Mouse (Mus musculus): ENCODE results near the gene Cyb5rl. TPM values are rescaled to one million over a fixed set of nuclear protein-coding genes. Genes with fewer than 3 reads are reported as not detected.

Gene Cyb5rl
- 8.1 and 10.4 TPM in 2 replicates for polyA plus RNA-seq (2016; fragmentation: Nextera tagmentation; extraction: Ambion mirVana)

- WGBS, result under 1% methylated on average over 60 of the region's 60 CpGs
- peaks cover 34% of the 10 kb centered on the region for H3K36me3 ChIP-seq (replicated peaks)
- DNase-seq (ENCODE audit: low spot score), result peak; percentile 95
- H3K27ac ChIP-seq (replicated peaks), result peak within 1 kb of the TSS; percentile 89
- peaks cover 23% of the 10 kb centered on the region for H3K4me1 ChIP-seq
- H3K9me3 ChIP-seq, result no peaks in the 10 kb centered on the region
- H3K27me3 ChIP-seq (replicated peaks; ENCODE audit: low read depth, poor library complexity, severe bottlenecking), result no peaks in the 10 kb centered on the region
- peak within 1 kb of the TSS; percentile 89 for H3K4me3 ChIP-seq
Measured at GRCm38 (mm10) chr4:107066252-107067124, at the start of gene Cyb5rl, which contains the start of gene Mrpl37. Gene Cyb5rl, plus strand, starts transcription at chr4:107066988. Gene Mrpl37, minus strand, starts transcription at chr4:107066868.

- H3K27ac ChIP-seq (replicated peaks), result no peak overlapping the region
- DNase-seq (ENCODE audit: low spot score), result no peak
- H3K27me3 ChIP-seq (replicated peaks; ENCODE audit: low read depth, poor library complexity, severe bottlenecking), result no peaks in the 10 kb centered on the region
- peaks cover 80% of the 10 kb centered on the region for H3K36me3 ChIP-seq (replicated peaks)
- no peak overlapping the region for H3K4me3 ChIP-seq
- H3K4me1 ChIP-seq, result peaks cover 88% of the 10 kb centered on the region
- no peaks in the 10 kb centered on the region for H3K9me3 ChIP-seq
Measured at GRCm38 (mm10) chr4:107017257-107017656, 49.5 kb upstream of the Cyb5rl start.

DNA sequence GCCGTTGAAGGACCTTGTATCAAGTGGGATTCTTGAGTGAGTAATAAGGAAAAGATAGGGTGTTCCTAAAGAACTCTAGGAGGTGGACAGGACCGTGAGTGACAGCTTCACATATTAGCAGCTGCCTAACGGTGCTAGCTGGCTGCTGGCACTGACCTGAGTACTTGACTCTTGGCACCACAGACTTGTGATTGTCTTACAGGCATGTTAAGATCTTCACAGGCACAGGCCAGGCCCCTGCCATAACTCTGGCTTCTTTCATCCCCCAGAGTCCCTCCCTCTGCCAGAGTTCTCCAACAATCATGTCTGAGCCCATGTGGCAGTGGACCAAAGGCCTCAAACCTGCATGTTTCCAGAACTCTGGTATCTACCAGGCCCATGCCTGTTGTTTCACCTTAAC is 48.3 kb upstream of the Cyb5rl start:
- Histone ChIP-seq H3K36me3 (replicated peaks) (peaks cover 83% of the 10 kb centered on the region), H3K4me1 (peaks cover 86% of the 10 kb centered on the region), H3K9me3 (no peaks in the 10 kb centered on the region), H3K27me3 (replicated peaks; ENCODE audit: low read depth, poor library complexity, severe bottlenecking) (no peaks in the 10 kb centered on the region), H3K4me3 (no peak overlapping the region), H3K27ac (replicated peaks) (0 out of 2 replicates have a peak overlapping the region, but pooled peaks have one; percentile 7)
- DNase-seq (ENCODE audit: low spot score), result no peak
- WGBS, result 78% methylated on average over 3 of the region's 3 CpGs

DNA sequence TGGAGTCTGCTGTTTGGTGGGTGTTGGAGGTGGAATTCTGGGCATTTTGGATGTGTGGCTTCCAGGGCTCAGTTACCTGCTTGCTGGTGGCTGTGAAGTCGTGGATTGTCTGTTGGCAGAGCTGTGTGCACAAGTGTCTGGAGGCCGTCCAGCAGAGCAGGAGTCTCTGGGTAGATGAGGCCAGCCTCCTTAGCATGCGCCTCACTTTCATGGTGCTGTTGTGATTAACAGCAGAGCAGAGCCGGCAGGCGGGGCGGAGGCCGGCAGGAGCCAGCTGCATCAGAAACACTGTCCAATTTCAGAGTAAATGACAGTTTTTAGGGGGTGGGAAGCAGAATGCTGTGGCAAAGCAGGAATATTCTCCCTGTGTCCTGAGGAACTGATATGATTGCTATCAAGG is 47.8 kb upstream of the Cyb5rl start:
- H3K4me3 ChIP-seq, result no peak overlapping the region
- DNase-seq (ENCODE audit: low spot score), result no peak
- H3K9me3 ChIP-seq, result no peaks in the 10 kb centered on the region
- no peaks in the 10 kb centered on the region for H3K27me3 ChIP-seq (replicated peaks; ENCODE audit: low read depth, poor library complexity, severe bottlenecking)
- 0 out of 2 replicates have a peak overlapping the region, but pooled peaks have one; percentile 7 for H3K27ac ChIP-seq (replicated peaks)
- H3K4me1 ChIP-seq, result peaks cover 84% of the 10 kb centered on the region
- 79% methylated on average over 7 of the region's 7 CpGs for WGBS
- peaks cover 79% of the 10 kb centered on the region for H3K36me3 ChIP-seq (replicated peaks)

- H3K4me3 ChIP-seq, result no peak overlapping the region
- WGBS, result 74% methylated on average over 5 of the region's 5 CpGs
- no peaks in the 10 kb centered on the region for H3K27me3 ChIP-seq (replicated peaks; ENCODE audit: low read depth, poor library complexity, severe bottlenecking)
- peak overlapping the region; percentile 19; the same call in 1 of the 2 replicates for H3K27ac ChIP-seq (replicated peaks)
- H3K36me3 ChIP-seq (replicated peaks), result peaks cover 79% of the 10 kb centered on the region
- H3K4me1 ChIP-seq, result peaks cover 80% of the 10 kb centered on the region
- no peak for DNase-seq (ENCODE audit: low spot score)
- H3K9me3 ChIP-seq, result no peaks in the 10 kb centered on the region
Measured at GRCm38 (mm10) chr4:107020287-107021000, 46.3 kb upstream of the Cyb5rl start.

DNA sequence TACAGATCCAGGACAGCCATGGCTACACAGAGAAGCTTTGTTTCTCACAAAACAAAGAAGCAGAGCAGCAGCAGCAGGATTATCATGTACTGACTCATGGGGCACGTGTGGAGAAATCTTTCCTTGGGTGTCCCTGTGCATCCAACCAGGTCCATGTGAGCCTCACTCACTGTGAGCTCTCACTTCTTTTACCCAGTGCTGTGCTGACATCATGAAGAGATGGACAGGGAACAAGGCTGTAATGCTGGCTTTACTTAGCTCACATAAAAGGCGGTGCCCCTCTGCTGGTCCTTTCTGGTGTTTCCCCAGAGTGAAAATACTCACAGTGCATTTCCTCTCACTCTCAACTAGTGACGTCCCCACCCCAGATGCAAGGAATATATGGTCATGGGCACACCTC is 45.3 kb upstream of the Cyb5rl start:
- no peak overlapping the region; the same call in 1 of the 2 replicates for H3K27ac ChIP-seq (replicated peaks)
- peaks cover 79% of the 10 kb centered on the region for H3K36me3 ChIP-seq (replicated peaks)
- no peaks in the 10 kb centered on the region for H3K9me3 ChIP-seq
- H3K4me3 ChIP-seq, result no peak overlapping the region
- no peaks in the 10 kb centered on the region for H3K27me3 ChIP-seq (replicated peaks; ENCODE audit: low read depth, poor library complexity, severe bottlenecking)
- peaks cover 70% of the 10 kb centered on the region for H3K4me1 ChIP-seq
- DNase-seq (ENCODE audit: low spot score), result no peak
- WGBS, result 71% methylated on average over 3 of the region's 3 CpGs

DNA sequence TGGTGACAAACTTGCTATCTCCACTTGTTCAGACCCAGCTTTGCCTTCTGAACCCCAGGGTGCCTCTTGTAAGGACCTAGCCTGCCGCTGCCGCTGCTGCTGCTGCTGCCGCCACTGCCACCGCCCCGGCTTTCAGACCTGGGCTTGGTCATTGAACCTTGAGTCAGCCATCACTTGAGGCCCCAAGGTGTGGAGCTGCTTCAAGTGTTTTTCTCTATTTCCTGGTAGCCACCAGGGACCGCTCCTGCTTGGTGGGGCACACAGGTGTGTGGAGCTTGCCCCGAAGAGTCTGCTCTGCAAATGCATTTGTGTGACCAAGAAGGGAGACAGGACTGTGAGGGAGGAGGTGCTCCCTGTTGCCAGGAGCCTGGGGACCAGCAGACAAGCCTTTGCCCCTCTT is 41.9 kb upstream of the Cyb5rl start:
- Histone ChIP-seq H3K36me3 (replicated peaks) (peaks cover 87% of the 10 kb centered on the region), H3K9me3 (no peaks in the 10 kb centered on the region), H3K4me3 (no peak overlapping the region), H3K27me3 (replicated peaks; ENCODE audit: low read depth, poor library complexity, severe bottlenecking) (no peaks in the 10 kb centered on the region), H3K4me1 (peaks cover 35% of the 10 kb centered on the region), H3K27ac (replicated peaks) (no peak overlapping the region)
- 84% methylated on average over 7 of the region's 7 CpGs for WGBS
- no peak for DNase-seq (ENCODE audit: low spot score)

DNA sequence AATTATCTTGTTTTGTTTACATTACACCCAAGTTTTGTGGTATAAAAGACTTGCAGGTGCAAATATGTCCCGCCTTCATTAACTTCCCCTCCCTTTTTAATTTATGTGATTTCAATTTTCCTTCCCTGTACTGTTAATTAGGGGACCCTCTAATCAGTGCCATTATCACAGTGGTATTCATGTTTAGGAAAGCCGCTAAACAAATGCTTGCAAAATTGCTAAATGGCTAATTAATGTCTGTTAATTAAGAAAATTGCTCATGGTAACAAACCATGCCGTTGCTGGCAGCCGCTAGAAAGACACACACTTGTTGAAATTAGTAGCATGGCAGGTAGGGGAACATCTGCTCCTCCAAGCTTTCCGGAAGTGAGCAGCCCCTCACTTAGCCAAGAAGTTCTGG is 41.4 kb upstream of the Cyb5rl start:
- no peak for DNase-seq (ENCODE audit: low spot score)
- H3K9me3 ChIP-seq, result no peaks in the 10 kb centered on the region
- H3K4me3 ChIP-seq, result no peak overlapping the region
- H3K4me1 ChIP-seq, result peaks cover 31% of the 10 kb centered on the region
- WGBS, result 86% methylated on average over 5 of the region's 5 CpGs
- no peak overlapping the region for H3K27ac ChIP-seq (replicated peaks)
- H3K27me3 ChIP-seq (replicated peaks; ENCODE audit: low read depth, poor library complexity, severe bottlenecking), result no peaks in the 10 kb centered on the region
- peaks cover 88% of the 10 kb centered on the region for H3K36me3 ChIP-seq (replicated peaks)

DNA sequence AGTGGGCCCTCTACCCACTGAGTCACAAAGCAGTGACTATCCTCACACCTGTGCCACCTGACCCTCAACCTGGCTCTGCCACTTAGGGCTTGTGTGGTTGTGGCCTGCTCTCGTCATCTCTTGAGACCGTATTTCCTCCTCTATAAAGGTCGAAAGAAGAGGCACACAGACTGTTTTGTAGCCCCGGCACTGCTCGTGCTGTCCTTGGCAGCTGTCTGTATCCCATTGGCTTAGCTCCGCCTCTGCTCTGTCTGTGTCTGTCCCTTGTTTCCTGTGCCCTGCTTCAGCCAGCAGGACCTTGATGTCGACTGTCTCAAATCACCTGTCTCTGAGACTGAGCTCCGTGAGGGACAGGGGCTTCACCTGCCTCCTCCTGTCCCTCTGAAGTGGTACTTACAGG is 40.3 kb upstream of the Cyb5rl start:
- Histone ChIP-seq H3K9me3 (no peaks in the 10 kb centered on the region), H3K27me3 (replicated peaks; ENCODE audit: low read depth, poor library complexity, severe bottlenecking) (no peaks in the 10 kb centered on the region), H3K36me3 (replicated peaks) (peaks cover 93% of the 10 kb centered on the region), H3K4me3 (no peak overlapping the region), H3K4me1 (peaks cover 24% of the 10 kb centered on the region), H3K27ac (replicated peaks) (no peak overlapping the region)
- no peak for DNase-seq (ENCODE audit: low spot score)
- 65% methylated on average over 8 of the region's 8 CpGs for WGBS

DNA sequence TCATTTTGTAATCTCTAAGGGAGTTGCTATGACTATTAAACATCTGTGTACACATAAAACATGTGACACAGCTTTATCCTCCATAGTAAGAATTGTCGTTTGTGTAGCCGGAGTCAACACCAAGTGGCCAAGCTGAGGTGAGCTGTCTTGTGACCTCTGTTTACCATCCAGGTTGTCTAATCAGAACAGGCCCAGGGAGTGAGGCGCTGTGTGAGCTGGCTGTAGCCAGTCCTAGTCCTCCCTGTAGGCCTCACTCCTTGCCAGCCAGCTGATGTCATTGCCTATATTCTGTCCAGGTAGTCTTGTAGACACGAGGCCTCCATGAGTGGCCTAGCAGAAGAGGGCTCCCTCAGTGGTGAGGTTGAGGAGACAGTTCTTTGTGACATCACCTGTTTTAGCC is 31.1 kb upstream of the Cyb5rl start:
- no peaks in the 10 kb centered on the region for H3K9me3 ChIP-seq
- no peaks in the 10 kb centered on the region for H3K4me1 ChIP-seq
- no peak for DNase-seq (ENCODE audit: low spot score)
- WGBS, result 93% methylated on average over 4 of the region's 4 CpGs
- no peak overlapping the region for H3K4me3 ChIP-seq
- no peaks in the 10 kb centered on the region for H3K27me3 ChIP-seq (replicated peaks; ENCODE audit: low read depth, poor library complexity, severe bottlenecking)
- H3K36me3 ChIP-seq (replicated peaks), result peaks cover 99% of the 10 kb centered on the region
- H3K27ac ChIP-seq (replicated peaks), result no peak overlapping the region

GRCm38 (mm10) chr4:107036985-107037384 is 29.8 kb upstream of the Cyb5rl start:
- no peak overlapping the region for H3K4me3 ChIP-seq
- H3K4me1 ChIP-seq, result no peaks in the 10 kb centered on the region
- WGBS, result 94% methylated on average over 2 of the region's 2 CpGs
- H3K9me3 ChIP-seq, result no peaks in the 10 kb centered on the region
- H3K27ac ChIP-seq (replicated peaks), result no peak overlapping the region
- DNase-seq (ENCODE audit: low spot score), result no peak
- H3K27me3 ChIP-seq (replicated peaks; ENCODE audit: low read depth, poor library complexity, severe bottlenecking), result no peaks in the 10 kb centered on the region
- peaks cover 99% of the 10 kb centered on the region for H3K36me3 ChIP-seq (replicated peaks)

GRCm38 (mm10) chr4:107038303-107038702 is 28.5 kb upstream of the Cyb5rl start:
- no peak overlapping the region for H3K27ac ChIP-seq (replicated peaks)
- H3K4me3 ChIP-seq, result no peak overlapping the region
- no peaks in the 10 kb centered on the region for H3K4me1 ChIP-seq
- no peak for DNase-seq (ENCODE audit: low spot score)
- 92% methylated on average over 4 of the region's 4 CpGs for WGBS
- H3K36me3 ChIP-seq (replicated peaks), result peaks cover 99% of the 10 kb centered on the region
- H3K9me3 ChIP-seq, result no peaks in the 10 kb centered on the region
- no peaks in the 10 kb centered on the region for H3K27me3 ChIP-seq (replicated peaks; ENCODE audit: low read depth, poor library complexity, severe bottlenecking)

All from embryonic facial prominence, embryonic 10.5 days (tissue).